Mouse (Mus musculus): Measurements from ENCODE around the gene Sms. TPM values are rescaled to one million over a fixed set of nuclear protein-coding genes. Genes with fewer than 3 reads are reported as not detected.

The Sms gene
- polyA plus RNA-seq, 1 experiment: 39.1 TPM

DNA sequence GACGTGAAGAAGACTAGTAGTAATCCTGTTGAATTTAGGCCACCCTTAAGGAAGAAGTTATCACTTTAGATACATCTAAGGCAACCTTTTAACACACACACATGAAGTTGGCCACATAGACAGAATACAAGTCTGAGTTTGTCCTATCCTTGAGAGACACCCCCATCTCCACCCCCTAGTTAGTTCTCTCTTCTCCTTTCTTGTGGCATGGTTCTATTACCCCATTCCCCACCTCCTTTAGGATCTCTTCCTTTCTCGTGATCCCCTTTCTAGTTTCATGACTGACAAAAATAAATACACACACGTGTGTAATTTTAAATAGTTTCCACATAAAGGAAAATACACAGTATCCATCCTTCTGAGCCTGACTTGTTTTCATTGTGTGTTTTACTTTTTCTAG is 23.3 kb downstream of the Sms start:
- peaks cover 44% of the 10 kb centered on the region for H3K79me2 ChIP-seq (ENCODE audit: control insufficient read depth, insufficient read depth)

DNA sequence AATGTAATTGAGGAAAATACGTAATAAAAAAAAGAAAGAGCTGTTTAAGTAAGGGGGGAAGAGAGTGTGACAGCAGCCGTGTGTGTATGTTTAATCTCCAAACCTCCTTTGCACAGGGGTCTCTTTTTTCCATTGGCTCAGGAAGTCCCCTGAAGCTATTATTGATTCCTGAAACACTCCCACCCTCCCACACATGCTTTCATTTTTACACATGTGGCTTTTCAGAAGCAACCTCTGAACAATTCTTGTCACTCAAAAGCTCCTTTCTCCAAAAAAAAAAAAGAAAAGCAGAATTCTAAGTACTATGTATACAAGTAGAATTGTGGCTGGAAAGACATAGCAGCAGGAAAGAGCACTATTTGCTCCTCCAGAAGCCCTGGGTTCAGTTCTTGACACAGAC is 24.0 kb downstream of the Sms start:
- H3K4me3 ChIP-seq (ENCODE audit: insufficient read depth, poor library complexity, severe bottlenecking): no peak overlapping the region
- peaks cover 8% of the 10 kb centered on the region for H3K36me3 ChIP-seq (ENCODE audit: control insufficient read depth, insufficient read depth)
- H3K79me2 ChIP-seq (ENCODE audit: control insufficient read depth, insufficient read depth): peaks cover 37% of the 10 kb centered on the region
- H3K27me3 ChIP-seq (ENCODE audit: control insufficient read depth, insufficient read depth, insufficient read length): no peaks in the 10 kb centered on the region
- no peak for TF ChIP-seq FOSL1 (IDR thresholded peaks at IDR 0.05; ENCODE audit: insufficient read depth, low read length, poor library complexity, severe bottlenecking)
- TF ChIP-seq MYOD1 (IDR thresholded peaks at IDR 0.05; ENCODE audit: control insufficient read depth, insufficient read length, low read depth): no peak
- no peak for TF ChIP-seq CTCF (IDR thresholded peaks at IDR 0.05; ENCODE audit: control insufficient read depth, insufficient read depth, insufficient read length)
- no peak for TF ChIP-seq MYOG (IDR thresholded peaks at IDR 0.05; ENCODE audit: control insufficient read depth, extremely low read depth, insufficient read length)
- TF ChIP-seq CEBPB (IDR thresholded peaks at IDR 0.05; ENCODE audit: low read depth): no peak
- no peak for TF ChIP-seq USF1 (IDR thresholded peaks at IDR 0.05; ENCODE audit: low read depth)
- TF ChIP-seq MAX (IDR thresholded peaks at IDR 0.05): no peak
- peaks cover 28% of the 10 kb centered on the region for H3K79me3 ChIP-seq (ENCODE audit: low read depth)
- H3ac ChIP-seq (ENCODE audit: control insufficient read depth, insufficient read length, low read depth): no peak overlapping the region

More for the DNA sequence above, 23.3 kb downstream of the Sms start:
- H3K36me3 ChIP-seq (ENCODE audit: control insufficient read depth, insufficient read depth): peaks cover 8% of the 10 kb centered on the region
- no peaks in the 10 kb centered on the region for H3K27me3 ChIP-seq (ENCODE audit: control insufficient read depth, insufficient read depth, insufficient read length)
- H3ac ChIP-seq (ENCODE audit: control insufficient read depth, insufficient read length, low read depth): no peak overlapping the region
- TF ChIP-seq CEBPB (IDR thresholded peaks at IDR 0.05; ENCODE audit: low read depth): no peak
- TF ChIP-seq MYOG (IDR thresholded peaks at IDR 0.05; ENCODE audit: control insufficient read depth, extremely low read depth, insufficient read length): no peak
- no peak for TF ChIP-seq MYOD1 (IDR thresholded peaks at IDR 0.05; ENCODE audit: control insufficient read depth, insufficient read length, low read depth)
- no peak for TF ChIP-seq CTCF (IDR thresholded peaks at IDR 0.05; ENCODE audit: control insufficient read depth, insufficient read depth, insufficient read length)
- TF ChIP-seq USF1 (IDR thresholded peaks at IDR 0.05; ENCODE audit: low read depth): no peak
- TF ChIP-seq MAX (IDR thresholded peaks at IDR 0.05): no peak
- peaks cover 33% of the 10 kb centered on the region for H3K79me3 ChIP-seq (ENCODE audit: low read depth)
- H3K4me3 ChIP-seq (ENCODE audit: insufficient read depth, poor library complexity, severe bottlenecking): no peak overlapping the region

DNA sequence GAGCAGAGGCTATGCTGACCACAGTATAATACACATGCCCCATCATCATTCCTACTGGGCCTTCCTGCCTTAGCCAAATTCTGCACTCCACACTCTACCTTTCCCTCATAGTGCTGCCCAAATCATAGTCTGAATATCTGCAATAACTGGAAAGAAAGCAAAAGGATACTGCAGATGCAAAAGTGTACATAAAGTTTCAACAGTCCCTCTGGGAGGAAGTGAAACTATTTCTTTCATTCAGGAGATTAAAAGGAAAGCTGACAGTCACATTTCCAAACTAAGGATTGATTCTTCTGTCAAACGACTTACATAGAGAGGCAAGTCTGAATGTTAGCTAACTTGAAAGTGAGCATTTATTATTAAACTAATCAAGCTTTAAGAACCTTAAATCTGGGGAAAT is 26.1 kb downstream of the Sms start:
- peaks cover 20% of the 10 kb centered on the region for H3K36me3 ChIP-seq (ENCODE audit: control insufficient read depth, insufficient read depth)
- H3K79me2 ChIP-seq (ENCODE audit: control insufficient read depth, insufficient read depth): peaks cover 16% of the 10 kb centered on the region
- no peak overlapping the region for H3ac ChIP-seq (ENCODE audit: control insufficient read depth, insufficient read length, low read depth)
- H3K79me3 ChIP-seq (ENCODE audit: low read depth): peaks cover 8% of the 10 kb centered on the region
- no peaks in the 10 kb centered on the region for H3K27me3 ChIP-seq (ENCODE audit: control insufficient read depth, insufficient read depth, insufficient read length)
- no peak for TF ChIP-seq MYOG (IDR thresholded peaks at IDR 0.05; ENCODE audit: control insufficient read depth, extremely low read depth, insufficient read length)
- no peak for TF ChIP-seq FOSL1 (IDR thresholded peaks at IDR 0.05; ENCODE audit: insufficient read depth, low read length, poor library complexity, severe bottlenecking)
- TF ChIP-seq CTCF (IDR thresholded peaks at IDR 0.05; ENCODE audit: control insufficient read depth, insufficient read depth, insufficient read length): no peak
- no peak for TF ChIP-seq MAX (IDR thresholded peaks at IDR 0.05)
- no peak for TF ChIP-seq CEBPB (IDR thresholded peaks at IDR 0.05; ENCODE audit: low read depth)
- TF ChIP-seq MYOD1 (IDR thresholded peaks at IDR 0.05; ENCODE audit: control insufficient read depth, insufficient read length, low read depth): no peak
- no peak for TF ChIP-seq USF1 (IDR thresholded peaks at IDR 0.05; ENCODE audit: low read depth)
- H3K4me3 ChIP-seq (ENCODE audit: insufficient read depth, poor library complexity, severe bottlenecking): no peak overlapping the region

DNA sequence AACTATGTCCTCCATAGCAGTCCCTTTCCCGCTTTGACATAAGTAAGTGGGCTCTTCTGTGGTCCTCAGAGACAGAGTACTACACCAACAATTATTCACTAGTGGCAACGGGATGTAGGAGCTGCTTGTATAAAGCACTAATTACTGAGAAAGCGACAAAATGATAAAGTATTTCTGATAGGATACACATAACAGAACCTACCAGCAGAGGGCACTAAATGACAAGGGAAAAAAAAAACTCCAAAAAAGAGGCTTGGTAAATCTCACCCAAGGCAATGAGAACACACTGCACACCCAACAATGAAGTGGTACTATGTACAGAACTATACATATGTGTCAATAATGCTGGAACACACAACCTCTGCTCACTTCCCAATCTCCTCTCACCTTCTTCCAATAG is 29.4 kb downstream of the Sms start:
- H3K36me3 ChIP-seq (ENCODE audit: control insufficient read depth, insufficient read depth): peaks cover 30% of the 10 kb centered on the region
- H3K27me3 ChIP-seq (ENCODE audit: control insufficient read depth, insufficient read depth, insufficient read length): no peaks in the 10 kb centered on the region
- no peaks in the 10 kb centered on the region for H3K79me2 ChIP-seq (ENCODE audit: control insufficient read depth, insufficient read depth)
- H3ac ChIP-seq (ENCODE audit: control insufficient read depth, insufficient read length, low read depth): no peak overlapping the region
- H3K4me3 ChIP-seq (ENCODE audit: insufficient read depth, poor library complexity, severe bottlenecking): no peak overlapping the region
- no peaks in the 10 kb centered on the region for H3K79me3 ChIP-seq (ENCODE audit: low read depth)
- TF ChIP-seq MYOG (IDR thresholded peaks at IDR 0.05; ENCODE audit: control insufficient read depth, extremely low read depth, insufficient read length): no peak
- TF ChIP-seq USF1 (IDR thresholded peaks at IDR 0.05; ENCODE audit: low read depth): no peak
- no peak for TF ChIP-seq CEBPB (IDR thresholded peaks at IDR 0.05; ENCODE audit: low read depth)
- no peak for TF ChIP-seq MYOD1 (IDR thresholded peaks at IDR 0.05; ENCODE audit: control insufficient read depth, insufficient read length, low read depth)

DNA sequence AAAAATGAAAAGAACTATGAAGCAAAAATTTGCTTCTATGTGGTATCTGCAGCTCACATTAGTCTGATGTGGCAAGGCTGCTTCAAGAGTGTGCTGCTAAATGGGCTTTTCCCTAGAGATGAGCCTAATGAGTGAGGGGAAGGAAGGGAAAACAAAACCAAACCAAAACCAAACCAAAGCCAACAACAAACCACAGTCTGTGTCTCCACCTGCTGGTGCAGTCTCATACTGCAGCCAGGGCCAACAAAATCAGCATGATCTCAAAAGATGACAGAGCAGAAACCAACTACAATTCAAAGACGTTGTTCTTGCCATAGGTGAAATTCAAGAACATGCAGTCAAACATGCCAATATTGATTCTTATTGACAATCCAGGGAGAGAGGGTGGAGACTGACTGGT is 37.7 kb downstream of the Sms start:
- H3K79me2 ChIP-seq (ENCODE audit: control insufficient read depth, insufficient read depth): no peaks in the 10 kb centered on the region
- no peaks in the 10 kb centered on the region for H3K27me3 ChIP-seq (ENCODE audit: control insufficient read depth, insufficient read depth, insufficient read length)
- TF ChIP-seq CEBPB (IDR thresholded peaks at IDR 0.05; ENCODE audit: low read depth): no peak
- TF ChIP-seq CTCF (IDR thresholded peaks at IDR 0.05; ENCODE audit: control insufficient read depth, insufficient read depth, insufficient read length): peak; percentile 37
- H3K36me3 ChIP-seq (ENCODE audit: control insufficient read depth, insufficient read depth): peaks cover 18% of the 10 kb centered on the region
- H3ac ChIP-seq (ENCODE audit: control insufficient read depth, insufficient read length, low read depth): no peak overlapping the region
- H3K4me3 ChIP-seq (ENCODE audit: insufficient read depth, poor library complexity, severe bottlenecking): no peak overlapping the region
- no peaks in the 10 kb centered on the region for H3K79me3 ChIP-seq (ENCODE audit: low read depth)

DNA sequence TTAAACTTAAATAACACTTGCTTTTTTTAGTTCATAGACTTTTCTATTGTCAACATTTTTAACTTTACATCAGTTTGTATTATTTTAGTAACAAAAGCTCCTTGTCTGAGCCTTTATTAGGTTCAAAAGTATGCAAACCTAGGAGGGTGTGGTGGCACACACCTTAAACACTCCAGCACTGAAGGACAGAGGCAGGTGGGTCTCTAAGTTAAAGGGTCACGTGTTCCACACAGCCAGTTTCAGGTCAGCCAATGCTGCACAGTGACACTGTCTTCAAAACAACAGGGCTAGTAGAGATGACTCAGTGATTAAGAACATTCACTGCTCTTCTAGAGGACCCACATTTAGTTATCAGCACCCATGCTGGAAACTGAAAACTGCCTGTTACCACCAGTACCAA is 43.1 kb downstream of the Sms start:
- H3K36me3 ChIP-seq (ENCODE audit: control insufficient read depth, insufficient read depth): peaks cover 15% of the 10 kb centered on the region
- no peaks in the 10 kb centered on the region for H3K27me3 ChIP-seq (ENCODE audit: control insufficient read depth, insufficient read depth, insufficient read length)
- H3K4me3 ChIP-seq (ENCODE audit: insufficient read depth, poor library complexity, severe bottlenecking): no peak overlapping the region
- no peaks in the 10 kb centered on the region for H3K79me2 ChIP-seq (ENCODE audit: control insufficient read depth, insufficient read depth)
- H3ac ChIP-seq (ENCODE audit: control insufficient read depth, insufficient read length, low read depth): no peak overlapping the region
- H3K79me3 ChIP-seq (ENCODE audit: low read depth): no peaks in the 10 kb centered on the region
- TF ChIP-seq CTCF (IDR thresholded peaks at IDR 0.05; ENCODE audit: control insufficient read depth, insufficient read depth, insufficient read length) (no peak), USF1 (IDR thresholded peaks at IDR 0.05; ENCODE audit: low read depth) (peak; percentile 11), MYOG (IDR thresholded peaks at IDR 0.05; ENCODE audit: control insufficient read depth, extremely low read depth, insufficient read length) (no peak), MYOD1 (IDR thresholded peaks at IDR 0.05; ENCODE audit: control insufficient read depth, insufficient read length, low read depth) (no peak), MAX (IDR thresholded peaks at IDR 0.05) (no peak)
